Mouse (Mus musculus): Measurements from ENCODE around the gene Rin2.

DNA sequence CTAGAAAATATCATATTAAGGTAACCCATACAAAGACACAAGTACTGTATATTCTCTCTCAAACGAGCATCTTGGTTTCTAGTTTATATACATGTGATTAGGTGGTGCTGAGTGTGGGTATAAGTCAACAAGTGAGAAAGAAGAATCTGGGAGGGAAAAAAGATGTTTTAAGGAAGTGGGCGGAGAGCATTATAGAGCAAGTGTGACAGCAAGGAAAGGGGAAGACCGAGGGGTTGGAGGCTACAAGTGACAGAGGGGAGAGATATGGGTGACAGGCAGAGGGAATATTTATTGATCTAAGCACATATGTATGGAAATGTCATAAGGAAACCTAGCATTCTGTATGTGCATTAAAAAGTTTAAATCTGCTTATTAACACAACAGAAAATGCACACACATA lies 45.1 kb downstream of the Rin2 start:
- TF ChIP-seq EP300 (IDR thresholded peaks at IDR 0.05; ENCODE audit: low read depth) = no peak
- no peak for TF ChIP-seq CTCF (IDR thresholded peaks at IDR 0.05; ENCODE audit: low read depth)
